Mouse (Mus musculus) CH12.LX (cell line): ENCODE results near the gene Cpeb3. TPM values are rescaled to one million over a fixed set of nuclear protein-coding genes. Genes with fewer than 3 reads are reported as not detected.

Experiments used
- DNase-seq: peaks from one replicate; pipeline ENCODE4 v3.0.0-alpha.2; 2013; ENCODE audit errors: extremely low read depth
- H3K27ac ChIP-seq: 2 replicates; pipeline ENCODE4 v1.5.1; 2012; ENCODE audit warnings: low read depth, mild to moderate bottlenecking, control low read depth, moderate library complexity; ENCODE audit not compliant: insufficient read depth
- H3K27me3 ChIP-seq: replicated peaks from 2 replicates; pipeline ENCODE3; 2012; ENCODE audit warnings: inconsistent platforms
- H3K36me3 ChIP-seq, 2 experiments: replicated peaks in 1 of 2; 2 replicates each; pipeline versions ENCODE3 to v1.6.1; 2012; ENCODE audit warnings: inconsistent platforms in 1 of 2, low read length in 1 of 2, mild to moderate bottlenecking in 1 of 2, mixed read lengths in 1 of 2, moderate library complexity in 1 of 2; ENCODE audit not compliant: control insufficient read depth in 1 of 2, insufficient read depth in 1 of 2
- H3K4me1 ChIP-seq, 2 experiments: 2 replicates each; pipeline ENCODE4 v1.6.1; 2012; ENCODE audit warnings: inconsistent platforms in 1 of 2, moderate library complexity in 1 of 2; ENCODE audit not compliant: insufficient read depth in 2 of 2, control insufficient read depth in 1 of 2
- H3K4me2 ChIP-seq: 2 replicates; pipeline ENCODE4 v1.6.1; 2012; ENCODE audit warnings: low read depth, mild to moderate bottlenecking, control low read depth; ENCODE audit not compliant: poor library complexity, insufficient read depth, severe bottlenecking
- H3K4me3 ChIP-seq, 3 experiments: fragments of 150-350 bp in 1 of 3; sonication (generic) in 1 of 3; replicated peaks in 1 of 3; 2 replicates each; pipeline versions ENCODE3 to v1.5.1; 2011 to 2012; ENCODE audit warnings: low read depth in 2 of 3, low read length in 2 of 3, mild to moderate bottlenecking in 2 of 3, moderate library complexity in 2 of 3, control low read depth in 1 of 3, improper control_type of control experiment in 1 of 3, inconsistent platforms in 1 of 3, mixed read lengths in 1 of 3; ENCODE audit not compliant: poor library complexity in 1 of 3
- H3K79me2 ChIP-seq: replicated peaks from 2 replicates; pipeline ENCODE4 v1.6.1; 2012; ENCODE audit warnings: mild to moderate bottlenecking, moderate library complexity; ENCODE audit not compliant: control insufficient read depth, poor library complexity, insufficient read depth, severe bottlenecking; ENCODE audit errors: extremely low read depth
- H3K9ac ChIP-seq: 2 replicates; pipeline ENCODE4 v1.6.1; 2012; ENCODE audit warnings: low read depth, mild to moderate bottlenecking, control low read depth, moderate library complexity; ENCODE audit not compliant: insufficient read depth
- H3K9me3 ChIP-seq: replicated peaks from 2 replicates; pipeline ENCODE3; 2012; ENCODE audit warnings: low read length, inconsistent platforms, mixed read lengths
- E2F4 ChIP-seq: IDR thresholded peaks from 2 replicates; pipeline ENCODE4 v1.6.1; 2011; ENCODE audit warnings: low read depth, low read length, improper control_type of control experiment; ENCODE audit not compliant: insufficient replicate concordance
- ELF1 ChIP-seq: IDR thresholded peaks from 2 replicates; pipeline ENCODE4 v1.6.1; 2014; ENCODE audit warnings: low read depth, mild to moderate bottlenecking, inconsistent platforms, low read length, improper control_type of control experiment
- EP300 ChIP-seq: IDR thresholded peaks from 2 replicates; pipeline ENCODE4 v1.6.1; 2011; ENCODE audit warnings: low read length, improper control_type of control experiment
- GABPA ChIP-seq: IDR thresholded peaks from 2 replicates; pipeline ENCODE4 v1.6.1; 2012; ENCODE audit warnings: low read depth, low read length, improper control_type of control experiment, inconsistent platforms; ENCODE audit not compliant: insufficient replicate concordance
- JUN ChIP-seq: IDR thresholded peaks from 2 replicates; pipeline ENCODE4 v1.6.1; 2011; ENCODE audit warnings: low read depth, mild to moderate bottlenecking, low read length, improper control_type of control experiment, moderate library complexity; ENCODE audit not compliant: insufficient read depth
- KAT2A ChIP-seq: IDR thresholded peaks from 2 replicates; pipeline ENCODE4 v1.6.1; 2012; ENCODE audit warnings: low read length, improper control_type of control experiment, inconsistent platforms; ENCODE audit not compliant: insufficient replicate concordance
- MAX ChIP-seq: IDR thresholded peaks from 2 replicates; pipeline ENCODE4 v1.6.1; 2011; ENCODE audit warnings: low read length, improper control_type of control experiment
- MEF2A ChIP-seq: IDR thresholded peaks from 2 replicates; pipeline ENCODE4 v1.6.1; 2014; ENCODE audit warnings: low read depth, mild to moderate bottlenecking, inconsistent platforms, low read length, improper control_type of control experiment, borderline replicate concordance
- NELFE ChIP-seq: IDR thresholded peaks from 2 replicates; pipeline ENCODE4 v1.6.1; 2011; ENCODE audit warnings: low read depth, low read length, improper control_type of control experiment
- NRF1 ChIP-seq: IDR thresholded peaks from 2 replicates; pipeline ENCODE4 v1.6.1; 2014; ENCODE audit warnings: low read depth, mild to moderate bottlenecking, inconsistent platforms, low read length, improper control_type of control experiment, moderate library complexity
- POLR2AphosphoS2 ChIP-seq: IDR thresholded peaks from 2 replicates; pipeline ENCODE4 v1.6.1; 2011; ENCODE audit warnings: low read depth, low read length, improper control_type of control experiment
- RCOR1 ChIP-seq: conservative IDR thresholded peaks from 2 replicates; pipeline ENCODE4 v1.6.1; 2012; ENCODE audit warnings: low read depth, mild to moderate bottlenecking, inconsistent platforms, low read length, improper control_type of control experiment
- SIN3A ChIP-seq: IDR thresholded peaks from 2 replicates; pipeline ENCODE4 v1.6.1; 2012; ENCODE audit warnings: low read length, improper control_type of control experiment, inconsistent platforms
- UBTF ChIP-seq: IDR thresholded peaks from 2 replicates; pipeline ENCODE4 v1.6.1; 2012; ENCODE audit warnings: low read depth, mild to moderate bottlenecking, inconsistent platforms, low read length, improper control_type of control experiment, moderate library complexity
- ZC3H11A ChIP-seq: IDR thresholded peaks from 2 replicates; pipeline ENCODE4 v1.6.1; 2012; ENCODE audit warnings: low read depth, mild to moderate bottlenecking, inconsistent platforms, low read length, improper control_type of control experiment
- ZKSCAN1 ChIP-seq: IDR thresholded peaks from 2 replicates; pipeline ENCODE4 v1.6.1; 2012; ENCODE audit warnings: low read depth, inconsistent platforms, low read length, improper control_type of control experiment, borderline replicate concordance
- ZMIZ1 ChIP-seq: IDR thresholded peaks from 2 replicates; pipeline ENCODE4 v1.6.1; 2012; ENCODE audit warnings: low read depth, mild to moderate bottlenecking, inconsistent platforms, low read length, improper control_type of control experiment
- dilution Hi-C: fragments of 300-500 bp; cut with MboI; formaldehyde crosslinking; loops from 2 replicates; pipeline ENCODE4 v1.14.3; 2020; ENCODE audit warnings: low sequenced_read_pairs; ENCODE audit not compliant: extremely low pct_unique_long_range_greater_than_20kb, extremely low pct_ligation_motif_present
- in situ Hi-C: fragments of 300-500 bp; cut with MboI; formaldehyde crosslinking; loops from 3 replicates; pipeline ENCODE4 v1.14.3; 2019; ENCODE audit warnings: low sequenced_read_pairs, low pct_ligation_motif_present, low pct_unique_long_range_greater_than_20kb, mixed read lengths
- polyA plus RNA-seq: library from polyadenylated mRNA; unstranded; fragments of >175 nt; gene quantifications from 2 replicates; pipeline ENCODE4 v1.2.1, GENCODE M21; 2012; ENCODE audit warnings: low read depth; ENCODE audit not compliant: insufficient read length
- total RNA-seq, 2 experiments: library from RNA; depleted of rRNA; stranded (reverse); fragments of 300-350 nt in 1 of 2; fragments of >200 nt in 1 of 2; gene quantifications; 2 replicates each; pipeline ENCODE4 v1.2.3; 2012 to 2014

Cpeb3 gene
- total and polyA plus RNA-seq, 3 experiments, result 1.5 to 3.1 (median 1.5) TPM

DNA sequence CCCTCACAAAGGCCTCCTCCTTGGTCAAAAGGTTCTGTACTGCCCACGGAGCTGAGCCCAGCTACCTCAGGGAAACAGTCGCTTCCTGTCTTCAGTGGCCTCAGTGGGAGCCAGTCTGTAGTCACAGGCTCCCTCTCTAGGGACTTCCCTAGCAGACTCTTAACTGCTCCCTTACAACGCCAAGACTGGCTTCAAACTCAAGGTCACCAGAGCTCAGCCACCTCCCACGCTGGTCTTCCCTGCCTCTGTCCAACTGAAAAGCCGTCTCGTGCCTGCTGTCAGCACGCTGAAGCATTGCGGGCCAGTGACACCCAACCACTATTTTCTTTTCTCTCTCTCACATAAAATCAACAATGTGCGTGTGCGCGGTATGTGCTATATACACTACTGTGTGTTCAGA, 182.0 kb downstream of the Cpeb3 start:
- Histone ChIP-seq H3K9me3 (no peaks in the 10 kb centered on the region), H3K4me2 (no peak overlapping the region), H3K9ac (no peak overlapping the region), H3K4me3 (no peak overlapping the region), H3K27ac (no peak overlapping the region), H3K36me3 (peaks cover 0 to 6% of the 10 kb centered on the region in 2 experiments), H3K79me2 (no peaks in the 10 kb centered on the region), H3K4me1 (peaks cover 8 to 42% of the 10 kb centered on the region in 2 experiments), H3K27me3 (no peaks in the 10 kb centered on the region)
- dilution Hi-C loops, result no loop called here
- in situ Hi-C loops, result no loop called here
- no peak for TF ChIP-seq RCOR1
- TF ChIP-seq ZKSCAN1, result no peak
- no peak for TF ChIP-seq MAX
- TF ChIP-seq NELFE, result no peak
- no peak for TF ChIP-seq GABPA
- TF ChIP-seq SIN3A, result no peak
- TF ChIP-seq JUN, result no peak
- no peak for TF ChIP-seq MEF2A
- no peak for TF ChIP-seq ZMIZ1
- no peak for TF ChIP-seq UBTF
- TF ChIP-seq ELF1, result no peak
- no peak for TF ChIP-seq POLR2AphosphoS2
- TF ChIP-seq ZC3H11A, result no peak
- TF ChIP-seq E2F4, result no peak
- TF ChIP-seq EP300, result no peak
- no peak for DNase-seq

DNA sequence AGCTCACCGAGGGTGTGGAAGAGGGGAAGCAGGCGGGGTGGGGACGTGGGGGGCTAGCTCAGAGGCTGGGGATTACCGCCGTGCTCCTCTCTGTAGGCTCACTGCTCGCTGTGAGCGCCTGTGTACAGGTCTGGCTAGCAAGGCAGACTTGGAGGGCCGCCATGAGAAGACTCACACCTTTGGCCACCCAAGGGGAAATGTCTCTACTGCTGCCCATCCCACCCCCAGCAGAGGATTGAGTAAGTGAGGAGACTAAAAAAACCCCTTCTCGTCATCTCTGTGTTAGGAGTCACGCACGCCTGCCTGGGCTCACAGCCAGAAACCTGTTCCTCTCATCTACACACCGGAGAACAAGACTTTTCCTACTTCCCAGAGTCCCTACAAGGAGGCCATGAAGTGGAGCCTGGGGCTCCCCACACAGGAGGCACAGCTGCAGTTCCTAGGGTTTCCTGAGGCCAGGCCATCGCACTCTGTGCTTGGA, 182.5 kb downstream of the Cpeb3 start:
- dilution Hi-C loops, result no loop called here
- no peaks in the 10 kb centered on the region for H3K27me3 ChIP-seq
- DNase-seq, result no peak
- no peaks in the 10 kb centered on the region for H3K79me2 ChIP-seq
- TF ChIP-seq NRF1, result no peak
- no peak for TF ChIP-seq KAT2A
- TF ChIP-seq JUN, result no peak
- no peak for TF ChIP-seq EP300
- TF ChIP-seq, all 38 proteins: peak for 0
- H3K9ac ChIP-seq, result no peak overlapping the region
- H3K4me3 ChIP-seq, result no peak overlapping the region
- in situ Hi-C loops, result no loop called here
- no peak overlapping the region for H3K4me2 ChIP-seq
- H3K4me1 ChIP-seq, result peaks cover 11 to 48% of the 10 kb centered on the region in 2 experiments
- no peak overlapping the region for H3K27ac ChIP-seq
- H3K9me3 ChIP-seq, result no peaks in the 10 kb centered on the region
- H3K36me3 ChIP-seq, result peaks cover 0 to 6% of the 10 kb centered on the region in 2 experiments
